Mouse (Mus musculus): ENCODE data around the gene Lrrc63. TPM values are rescaled to one million over a fixed set of nuclear protein-coding genes. Genes with fewer than 3 reads are reported as not detected.

The Lrrc63 gene
- not detected in 2 replicates for polyA plus RNA-seq (2014; fragmentation: Nextera tagmentation; extraction: Ambion mirVana)

GRCm38 (mm10) chr14:75130501-75131318 lies at the start of gene Lrrc63, which contains the start of gene Lcp1:
TSS of gene Lrrc63 (minus strand) at chr14:75130881.
TSS of gene Lcp1 (plus strand) at chr14:75131101.
- peak; percentile 95 for ATAC-seq (replicated peaks; ENCODE audit: insufficient number of reproducible peaks, low FRiP score, low TSS enrichment)
- whole genome bisulfite sequencing (ENCODE audit: insufficient replicate concordance): under 1% methylated on average over 30 of the region's 42 CpGs
- Histone ChIP-seq H3K4me3 (ENCODE audit: low read depth, low read length) (peak within 1 kb of the TSS; percentile 65), H3K27ac (ENCODE audit: low read depth, low read length) (peak within 1 kb of the TSS; percentile 35; the same call in 1 of the 2 replicates), H3K27me3 (ENCODE audit: control insufficient read depth, insufficient read depth, low read length) (no peaks in the 10 kb centered on the region), H3K36me3 (ENCODE audit: control insufficient read depth, insufficient read depth, low read length) (no peaks in the 10 kb centered on the region), H3K9me3 (replicated peaks; ENCODE audit: control insufficient read depth, low read length) (no peaks in the 10 kb centered on the region), H3K4me2 (peak within 1 kb of the TSS; percentile 90), H3K9ac (ENCODE audit: low read depth, low read length) (peak within 1 kb of the TSS; percentile 68), H3K4me1 (ENCODE audit: control insufficient read depth, insufficient read depth, low read length) (no peaks in the 10 kb centered on the region)

- no peaks in the 10 kb centered on the region for H3K27me3 ChIP-seq (ENCODE audit: control insufficient read depth, insufficient read depth, low read length)
- no peak overlapping the region for H3K4me2 ChIP-seq
- H3K4me3 ChIP-seq (ENCODE audit: low read depth, low read length): no peak overlapping the region
- H3K36me3 ChIP-seq (ENCODE audit: control insufficient read depth, insufficient read depth, low read length): no peaks in the 10 kb centered on the region
- no peak for ATAC-seq (replicated peaks; ENCODE audit: insufficient number of reproducible peaks, low FRiP score, low TSS enrichment)
- no peak overlapping the region for H3K9ac ChIP-seq (ENCODE audit: low read depth, low read length)
- 81% methylated on average over 20 of the region's 20 CpGs for WGBS (ENCODE audit: insufficient replicate concordance)
- no peaks in the 10 kb centered on the region for H3K9me3 ChIP-seq (replicated peaks; ENCODE audit: control insufficient read depth, low read length)
- H3K27ac ChIP-seq (ENCODE audit: low read depth, low read length): no peak overlapping the region
- peaks cover 7% of the 10 kb centered on the region; the same call in 1 of the 2 replicates for H3K4me1 ChIP-seq (ENCODE audit: control insufficient read depth, insufficient read depth, low read length)
These were observed 48.7 kb upstream of the Lrrc63 start for GRCm38 (mm10) chr14:75179255-75179963.

GRCm38 (mm10) chr14:75178801-75179211 lies 48.1 kb upstream of the Lrrc63 start:
- WGBS (ENCODE audit: insufficient replicate concordance): 70% methylated on average over 10 of the region's 10 CpGs
- peaks cover 7% of the 10 kb centered on the region; the same call in 1 of the 2 replicates for H3K4me1 ChIP-seq (ENCODE audit: control insufficient read depth, insufficient read depth, low read length)
- H3K36me3 ChIP-seq (ENCODE audit: control insufficient read depth, insufficient read depth, low read length): no peaks in the 10 kb centered on the region
- H3K27ac ChIP-seq (ENCODE audit: low read depth, low read length): no peak overlapping the region
- no peak for ATAC-seq (replicated peaks; ENCODE audit: insufficient number of reproducible peaks, low FRiP score, low TSS enrichment)
- no peaks in the 10 kb centered on the region for H3K27me3 ChIP-seq (ENCODE audit: control insufficient read depth, insufficient read depth, low read length)
- H3K4me3 ChIP-seq (ENCODE audit: low read depth, low read length): no peak overlapping the region
- no peak overlapping the region for H3K9ac ChIP-seq (ENCODE audit: low read depth, low read length)
- H3K4me2 ChIP-seq: no peak overlapping the region
- no peaks in the 10 kb centered on the region for H3K9me3 ChIP-seq (replicated peaks; ENCODE audit: control insufficient read depth, low read length)

- H3K4me2 ChIP-seq: no peak overlapping the region
- ATAC-seq (replicated peaks; ENCODE audit: insufficient number of reproducible peaks, low FRiP score, low TSS enrichment): no peak
- no peak overlapping the region for H3K4me3 ChIP-seq (ENCODE audit: low read depth, low read length)
- H3K27me3 ChIP-seq (ENCODE audit: control insufficient read depth, insufficient read depth, low read length): no peaks in the 10 kb centered on the region
- H3K9ac ChIP-seq (ENCODE audit: low read depth, low read length): no peak overlapping the region
- peaks cover 7% of the 10 kb centered on the region; the same call in 1 of the 2 replicates for H3K4me1 ChIP-seq (ENCODE audit: control insufficient read depth, insufficient read depth, low read length)
- H3K27ac ChIP-seq (ENCODE audit: low read depth, low read length): no peak overlapping the region
- H3K36me3 ChIP-seq (ENCODE audit: control insufficient read depth, insufficient read depth, low read length): no peaks in the 10 kb centered on the region
- no peaks in the 10 kb centered on the region for H3K9me3 ChIP-seq (replicated peaks; ENCODE audit: control insufficient read depth, low read length)
- WGBS (ENCODE audit: insufficient replicate concordance): 69% methylated on average over 14 of the region's 14 CpGs
These were observed 47.7 kb upstream of the Lrrc63 start for GRCm38 (mm10) chr14:75178384-75178793.

- H3K9me3 ChIP-seq (replicated peaks; ENCODE audit: control insufficient read depth, low read length): no peaks in the 10 kb centered on the region
- 85% methylated on average over 3 of the region's 3 CpGs for WGBS (ENCODE audit: insufficient replicate concordance)
- H3K9ac ChIP-seq (ENCODE audit: low read depth, low read length): no peak overlapping the region
- no peaks in the 10 kb centered on the region for H3K36me3 ChIP-seq (ENCODE audit: control insufficient read depth, insufficient read depth, low read length)
- H3K4me3 ChIP-seq (ENCODE audit: low read depth, low read length): no peak overlapping the region
- ATAC-seq (replicated peaks; ENCODE audit: insufficient number of reproducible peaks, low FRiP score, low TSS enrichment): no peak
- no peak overlapping the region for H3K4me2 ChIP-seq
- no peaks in the 10 kb centered on the region for H3K27me3 ChIP-seq (ENCODE audit: control insufficient read depth, insufficient read depth, low read length)
- no peak overlapping the region for H3K27ac ChIP-seq (ENCODE audit: low read depth, low read length)
- peaks cover 7% of the 10 kb centered on the region; the same call in 1 of the 2 replicates for H3K4me1 ChIP-seq (ENCODE audit: control insufficient read depth, insufficient read depth, low read length)
These were observed 46.7 kb upstream of the Lrrc63 start for GRCm38 (mm10) chr14:75177400-75177799.

- H3K4me1 ChIP-seq (ENCODE audit: control insufficient read depth, insufficient read depth, low read length): peaks cover 7% of the 10 kb centered on the region; the same call in 1 of the 2 replicates
- H3K9ac ChIP-seq (ENCODE audit: low read depth, low read length): peak overlapping the region; percentile 28; the same call in 1 of the 2 replicates
- H3K27me3 ChIP-seq (ENCODE audit: control insufficient read depth, insufficient read depth, low read length): no peaks in the 10 kb centered on the region
- 40% methylated on average over 4 of the region's 4 CpGs for WGBS (ENCODE audit: insufficient replicate concordance)
- H3K4me2 ChIP-seq: no peak overlapping the region
- no peak overlapping the region; the same call in 1 of the 2 replicates for H3K27ac ChIP-seq (ENCODE audit: low read depth, low read length)
- H3K4me3 ChIP-seq (ENCODE audit: low read depth, low read length): no peak overlapping the region
- no peak for ATAC-seq (replicated peaks; ENCODE audit: insufficient number of reproducible peaks, low FRiP score, low TSS enrichment)
- H3K9me3 ChIP-seq (replicated peaks; ENCODE audit: control insufficient read depth, low read length): no peaks in the 10 kb centered on the region
- H3K36me3 ChIP-seq (ENCODE audit: control insufficient read depth, insufficient read depth, low read length): no peaks in the 10 kb centered on the region
These were observed 45.9 kb upstream of the Lrrc63 start for GRCm38 (mm10) chr14:75176425-75177045.

GRCm38 (mm10) chr14:75175781-75176180 lies 45.1 kb upstream of the Lrrc63 start:
- no peaks in the 10 kb centered on the region for H3K27me3 ChIP-seq (ENCODE audit: control insufficient read depth, insufficient read depth, low read length)
- H3K4me2 ChIP-seq: no peak overlapping the region
- 59% methylated on average over 7 of the region's 7 CpGs for WGBS (ENCODE audit: insufficient replicate concordance)
- H3K4me1 ChIP-seq (ENCODE audit: control insufficient read depth, insufficient read depth, low read length): peaks cover 7% of the 10 kb centered on the region; the same call in 1 of the 2 replicates
- no peak overlapping the region for H3K4me3 ChIP-seq (ENCODE audit: low read depth, low read length)
- no peak overlapping the region for H3K9ac ChIP-seq (ENCODE audit: low read depth, low read length)
- no peaks in the 10 kb centered on the region for H3K9me3 ChIP-seq (replicated peaks; ENCODE audit: control insufficient read depth, low read length)
- no peaks in the 10 kb centered on the region for H3K36me3 ChIP-seq (ENCODE audit: control insufficient read depth, insufficient read depth, low read length)
- ATAC-seq (replicated peaks; ENCODE audit: insufficient number of reproducible peaks, low FRiP score, low TSS enrichment): no peak
- H3K27ac ChIP-seq (ENCODE audit: low read depth, low read length): no peak overlapping the region

All from heart, embryonic 11.5 days (tissue).